Mouse (Mus musculus): ENCODE measurements around the gene Rpl11. TPM values are rescaled to one million over a fixed set of nuclear protein-coding genes. Genes with fewer than 3 reads are reported as not detected.

Rpl11 gene
- polyA plus RNA-seq, 1 experiment = 1,174 TPM

- Histone ChIP-seq H3K4me3 (ENCODE audit: insufficient read depth, low read length) (no peak overlapping the region), H3K4me1 (ENCODE audit: control insufficient read depth, insufficient read depth, low read length) (peaks cover 4% of the 10 kb centered on the region), H3K27ac (ENCODE audit: insufficient read depth, low read length) (no peak overlapping the region)
- TF ChIP-seq CTCF (IDR thresholded peaks at IDR 0.05; ENCODE audit: borderline replicate concordance, insufficient read depth, low read length) (no peak), POLR2A (IDR thresholded peaks at IDR 0.05; ENCODE audit: low read depth, low read length) (no peak)
Measured at GRCm38 (mm10) chr4:136033231-136033630, 20.0 kb downstream of the Rpl11 start.

- Histone ChIP-seq H3K4me3 (ENCODE audit: insufficient read depth, low read length) (no peak overlapping the region), H3K27ac (ENCODE audit: insufficient read depth, low read length) (peak overlapping the region; percentile 17), H3K4me1 (ENCODE audit: control insufficient read depth, insufficient read depth, low read length) (peaks cover 5% of the 10 kb centered on the region)
- TF ChIP-seq CTCF (IDR thresholded peaks at IDR 0.05; ENCODE audit: borderline replicate concordance, insufficient read depth, low read length) = no peak
- no peak for TF ChIP-seq POLR2A (IDR thresholded peaks at IDR 0.05; ENCODE audit: low read depth, low read length)
Measured at GRCm38 (mm10) chr4:136030968-136031909, 22.0 kb downstream of the Rpl11 start.

GRCm38 (mm10) chr4:136028689-136029088, 24.5 kb downstream of the Rpl11 start:
- TF ChIP-seq POLR2A (IDR thresholded peaks at IDR 0.05; ENCODE audit: low read depth, low read length) = no peak
- TF ChIP-seq CTCF (IDR thresholded peaks at IDR 0.05; ENCODE audit: borderline replicate concordance, insufficient read depth, low read length) = no peak
- Histone ChIP-seq H3K27ac (ENCODE audit: insufficient read depth, low read length) (peak overlapping the region; percentile 82), H3K4me3 (ENCODE audit: insufficient read depth, low read length) (no peak overlapping the region), H3K4me1 (ENCODE audit: control insufficient read depth, insufficient read depth, low read length) (peaks cover 5% of the 10 kb centered on the region)

DNA sequence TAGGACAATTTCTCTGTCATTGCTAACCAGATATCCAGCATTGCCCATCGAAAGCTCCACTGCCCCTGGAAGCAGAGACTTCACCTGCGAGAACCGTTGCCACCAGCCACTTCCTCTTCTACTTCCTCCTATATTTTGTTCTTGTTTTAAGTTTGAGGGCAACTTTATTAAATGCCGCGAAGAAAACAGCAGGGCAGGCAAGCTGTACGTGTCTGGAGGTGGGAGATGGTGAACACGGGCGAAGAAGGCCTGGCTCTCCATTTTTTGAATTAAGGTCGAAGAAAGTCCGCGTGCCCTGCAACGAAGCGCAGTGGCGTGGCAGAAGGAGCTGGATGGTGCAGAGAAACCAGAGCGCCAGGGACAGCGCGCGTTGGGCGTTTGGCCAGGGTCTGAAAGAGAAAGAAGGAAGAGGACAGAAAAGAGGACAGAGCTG, 25.1 kb downstream of the Rpl11 start:
- Histone ChIP-seq H3K27ac (ENCODE audit: insufficient read depth, low read length) (peak overlapping the region; percentile 82), H3K4me1 (ENCODE audit: control insufficient read depth, insufficient read depth, low read length) (peaks cover 5% of the 10 kb centered on the region), H3K4me3 (ENCODE audit: insufficient read depth, low read length) (no peak overlapping the region)
- TF ChIP-seq CTCF (IDR thresholded peaks at IDR 0.05; ENCODE audit: borderline replicate concordance, insufficient read depth, low read length) (no peak), POLR2A (IDR thresholded peaks at IDR 0.05; ENCODE audit: low read depth, low read length) (no peak)

GRCm38 (mm10) chr4:136027416-136028131, 25.7 kb downstream of the Rpl11 start:
- H3K4me3 ChIP-seq (ENCODE audit: insufficient read depth, low read length) = no peak overlapping the region
- H3K4me1 ChIP-seq (ENCODE audit: control insufficient read depth, insufficient read depth, low read length) = peaks cover 5% of the 10 kb centered on the region
- 0 out of 2 replicates have a peak overlapping the region, but pooled peaks have one; percentile 3 for H3K27ac ChIP-seq (ENCODE audit: insufficient read depth, low read length)
- TF ChIP-seq POLR2A (IDR thresholded peaks at IDR 0.05; ENCODE audit: low read depth, low read length) (no peak), CTCF (IDR thresholded peaks at IDR 0.05; ENCODE audit: borderline replicate concordance, insufficient read depth, low read length) (no peak)

DNA sequence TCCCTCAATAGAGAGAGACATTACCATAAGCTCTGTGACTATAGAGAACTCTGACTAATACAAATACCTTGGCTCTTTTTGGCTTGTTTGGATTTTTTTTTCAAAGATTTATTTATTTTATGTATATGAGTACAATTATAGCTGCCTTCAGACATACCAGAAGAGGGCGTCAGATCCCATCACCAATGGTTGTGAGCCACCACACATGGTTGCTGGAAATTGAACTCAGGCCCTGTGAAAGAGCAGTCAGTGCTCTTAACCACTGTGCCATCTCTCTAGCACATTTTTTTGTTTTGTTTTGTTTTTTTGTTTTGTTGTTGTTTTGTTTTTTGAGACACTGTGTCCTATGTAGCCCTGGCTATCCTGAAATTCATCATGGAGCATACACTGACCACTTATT, 27.9 kb downstream of the Rpl11 start:
- TF ChIP-seq POLR2A (IDR thresholded peaks at IDR 0.05; ENCODE audit: low read depth, low read length) = no peak
- TF ChIP-seq CTCF (IDR thresholded peaks at IDR 0.05; ENCODE audit: borderline replicate concordance, insufficient read depth, low read length) = no peak
- no peak overlapping the region for H3K4me3 ChIP-seq (ENCODE audit: insufficient read depth, low read length)
- peaks cover 5% of the 10 kb centered on the region; the same call in 1 of the 2 replicates for H3K4me1 ChIP-seq (ENCODE audit: control insufficient read depth, insufficient read depth, low read length)
- H3K27ac ChIP-seq (ENCODE audit: insufficient read depth, low read length) = no peak overlapping the region

- no peak for TF ChIP-seq POLR2A (IDR thresholded peaks at IDR 0.05; ENCODE audit: low read depth, low read length)
- TF ChIP-seq CTCF (IDR thresholded peaks at IDR 0.05; ENCODE audit: borderline replicate concordance, insufficient read depth, low read length) = no peak
- Histone ChIP-seq H3K4me1 (ENCODE audit: control insufficient read depth, insufficient read depth, low read length) (peaks cover 9% of the 10 kb centered on the region; the same call in 1 of the 2 replicates), H3K27ac (ENCODE audit: insufficient read depth, low read length) (no peak overlapping the region), H3K4me3 (ENCODE audit: insufficient read depth, low read length) (no peak overlapping the region)
Measured at GRCm38 (mm10) chr4:136022924-136023323, 30.3 kb downstream of the Rpl11 start.

- Histone ChIP-seq H3K4me1 (ENCODE audit: control insufficient read depth, insufficient read depth, low read length) (peaks cover 9% of the 10 kb centered on the region; the same call in 1 of the 2 replicates), H3K27ac (ENCODE audit: insufficient read depth, low read length) (peak within 1 kb of the TSS; percentile 9; the same call in 1 of the 2 replicates), H3K4me3 (ENCODE audit: insufficient read depth, low read length) (peak within 1 kb of the TSS; percentile 98)
- TF ChIP-seq POLR2A (IDR thresholded peaks at IDR 0.05; ENCODE audit: low read depth, low read length) (peak; percentile 69), CTCF (IDR thresholded peaks at IDR 0.05; ENCODE audit: borderline replicate concordance, insufficient read depth, low read length) (no peak)
Measured at GRCm38 (mm10) chr4:136021549-136022047, 31.6 kb downstream of the Rpl11 start, which contains the start of gene Eloa. Eloa (minus strand) TSS chr4:136021763.

DNA sequence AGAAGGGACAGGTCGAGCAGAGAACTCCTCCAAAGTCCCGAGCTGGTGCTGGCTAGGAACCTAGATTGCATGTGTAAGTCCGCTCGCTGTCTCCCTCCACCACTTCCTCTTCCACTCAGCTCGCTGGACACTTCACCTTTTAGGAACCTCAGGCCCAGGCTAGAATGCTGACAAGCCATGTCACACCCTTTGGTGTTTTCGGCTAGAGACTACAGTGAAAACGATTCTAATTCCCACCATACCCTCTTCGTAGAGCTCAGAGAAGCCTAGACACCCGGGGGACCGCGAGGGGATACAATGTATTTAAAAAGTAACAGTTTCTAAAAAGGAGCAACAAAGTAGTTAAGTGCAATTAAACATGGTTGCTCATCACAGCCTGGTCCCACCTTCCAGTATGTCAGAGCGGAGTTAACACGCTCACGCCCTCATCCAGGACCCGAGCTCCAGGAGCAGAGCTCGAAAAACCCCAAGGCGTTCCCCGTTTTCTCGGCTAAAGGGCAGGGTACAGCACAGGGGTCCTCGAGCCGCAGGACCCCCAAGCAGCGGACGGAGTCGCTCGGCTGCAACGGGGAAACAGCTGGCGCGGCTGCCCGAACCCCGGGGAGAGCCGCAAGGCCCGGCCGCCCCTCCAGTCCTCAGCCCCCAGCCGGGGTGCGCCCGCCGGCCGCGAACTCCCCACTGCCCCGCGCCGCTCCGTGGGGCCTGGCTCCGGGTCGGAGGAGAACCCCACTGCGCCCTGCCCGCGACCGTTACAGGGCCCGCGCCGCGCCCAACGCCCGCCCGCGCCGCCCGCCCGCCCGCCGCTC, 32.3 kb downstream of the Rpl11 start:
- no peak for TF ChIP-seq POLR2A (IDR thresholded peaks at IDR 0.05; ENCODE audit: low read depth, low read length)
- Histone ChIP-seq H3K4me1 (ENCODE audit: control insufficient read depth, insufficient read depth, low read length) (peaks cover 9% of the 10 kb centered on the region), H3K4me3 (ENCODE audit: insufficient read depth, low read length) (peak overlapping the region; percentile 98), H3K27ac (ENCODE audit: insufficient read depth, low read length) (peak overlapping the region; percentile 9; the same call in 1 of the 2 replicates)

Measured in embryonic fibroblast, embryonic 13.5 days (primary cell).